Mouse (Mus musculus): Measurements from ENCODE around the gene Gm29564. TPM values are rescaled to one million over a fixed set of nuclear protein-coding genes. Genes with fewer than 3 reads are reported as not detected.
"Not testable (repeated sequence)": the region's sequence is repeated elsewhere in the genome, so short reads cannot be mapped to it uniquely, and the experiment has no call there.

The Gm29564 gene
- polyA plus RNA-seq (2016; fragmentation: Nextera tagmentation; extraction: Ambion mirVana): not detected in 2 replicates

DNA sequence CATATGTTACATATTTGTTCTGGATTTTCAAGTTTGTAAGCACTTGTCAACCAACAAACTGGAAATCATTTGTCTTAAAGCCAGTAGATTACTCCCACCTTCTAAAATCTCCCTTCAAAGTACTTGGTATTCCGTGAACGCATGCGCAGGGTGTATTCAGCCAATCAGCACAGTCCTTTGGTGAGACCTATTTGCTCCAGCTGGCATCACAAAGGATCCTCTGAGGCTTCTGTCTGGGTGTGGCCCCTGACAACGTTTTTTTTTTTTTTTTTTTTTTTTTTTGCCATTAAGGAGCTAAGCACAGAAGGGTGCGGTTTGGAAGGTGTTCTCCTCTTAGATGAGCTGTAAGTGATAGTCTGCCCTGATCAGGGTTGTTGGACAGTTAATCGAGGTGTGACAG is at the start of gene Gm29564:
Gene Gm29564 (plus strand): TSS at position 301 of the 400 bp plus-strand sequence.
- H3K27me3 ChIP-seq (ENCODE audit: insufficient read depth, poor library complexity, severe bottlenecking); H3K4me1 ChIP-seq; H3K9me3 ChIP-seq; H3K27ac ChIP-seq; H3K4me3 ChIP-seq; DNase-seq (ENCODE audit: low spot score); H3K36me3 ChIP-seq: not testable (repeated sequence)
- WGBS: no CpG with 5 or more reads among the region's 6 CpGs

Other genes with a start within 250 kb of the Gm29564 start
- gene Gm20867, start 249.8 kb upstream of the Gm29564 start, polyA plus RNA-seq (2016; fragmentation: Nextera tagmentation; extraction: Ambion mirVana): not detected in 2 replicates